Mouse (Mus musculus) CH12.LX (cell line): ENCODE measurements around the gene Mag.
A peak's percentile ranks its signal among the peaks of the same experiment; 100 is the strongest.

Source experiments
- CHD2 ChIP-seq: IDR thresholded peaks from 2 replicates; pipeline ENCODE4 v1.6.1; 2011; ENCODE audit warnings: low read length, improper control_type of control experiment
- CTCF ChIP-seq, 2 experiments: IDR thresholded peaks in 1 of 2; conservative IDR thresholded peaks in 1 of 2; 2 replicates each; pipeline ENCODE4 v1.5.1; 2011 to 2012; ENCODE audit warnings: low read depth in 2 of 2, low read length in 2 of 2, improper control_type of control experiment in 1 of 2, inconsistent platforms in 1 of 2, mild to moderate bottlenecking in 1 of 2, moderate library complexity in 1 of 2
- E2F4 ChIP-seq: IDR thresholded peaks from 2 replicates; pipeline ENCODE4 v1.6.1; 2011; ENCODE audit warnings: low read depth, low read length, improper control_type of control experiment; ENCODE audit not compliant: insufficient replicate concordance
- EP300 ChIP-seq: IDR thresholded peaks from 2 replicates; pipeline ENCODE4 v1.6.1; 2011; ENCODE audit warnings: low read length, improper control_type of control experiment
- ETS1 ChIP-seq: conservative IDR thresholded peaks from 2 replicates; pipeline ENCODE4 v1.6.1; 2012; ENCODE audit warnings: low read depth, mild to moderate bottlenecking, inconsistent platforms, low read length, improper control_type of control experiment, moderate library complexity
- GABPA ChIP-seq: IDR thresholded peaks from 2 replicates; pipeline ENCODE4 v1.6.1; 2012; ENCODE audit warnings: low read depth, low read length, improper control_type of control experiment, inconsistent platforms; ENCODE audit not compliant: insufficient replicate concordance
- HCFC1 ChIP-seq: IDR thresholded peaks from 2 replicates; pipeline ENCODE4 v1.6.1; 2012; ENCODE audit warnings: low read depth, mild to moderate bottlenecking, inconsistent platforms, low read length, improper control_type of control experiment
- JUN ChIP-seq: IDR thresholded peaks from 2 replicates; pipeline ENCODE4 v1.6.1; 2011; ENCODE audit warnings: low read depth, mild to moderate bottlenecking, low read length, improper control_type of control experiment, moderate library complexity; ENCODE audit not compliant: insufficient read depth
- POLR2A ChIP-seq: IDR thresholded peaks from 2 replicates; pipeline ENCODE4 v1.6.1; 2011; ENCODE audit warnings: low read depth, mild to moderate bottlenecking, improper control_type of control experiment, low read length
- RCOR1 ChIP-seq: conservative IDR thresholded peaks from 2 replicates; pipeline ENCODE4 v1.6.1; 2012; ENCODE audit warnings: low read depth, mild to moderate bottlenecking, inconsistent platforms, low read length, improper control_type of control experiment
- USF1 ChIP-seq: IDR thresholded peaks from 2 replicates; pipeline ENCODE4 v1.6.1; 2014; ENCODE audit warnings: low read depth, mild to moderate bottlenecking, inconsistent platforms, low read length, improper control_type of control experiment

GRCm38 (mm10) chr7:30904042-30904441 is 10.6 kb downstream of the Mag start:
- TF ChIP-seq ETS1 (no peak), CTCF (conservative IDR thresholded peaks at IDR 0.05 in 1 of 2, IDR thresholded peaks at IDR 0.05 in 1 of 2; ENCODE audit: low read depth in 2 of 2, low read length in 2 of 2) (peak in 1 of 2 experiments; percentile 84; a peak in 3 of 4 replicates), POLR2A (no peak), RCOR1 (no peak), E2F4 (no peak), CHD2 (no peak), USF1 (no peak), EP300 (no peak), JUN (no peak), HCFC1 (no peak), GABPA (no peak)
